Mouse (Mus musculus) retina, postnatal 7 days (tissue): ENCODE data around the gene Ak7.

Source experiments
- DNase-seq: peaks from one replicate; pipeline ENCODE4 v3.0.0-alpha.2; 2012; ENCODE audit warnings: low read depth, low spot score

The Ak7 gene

GRCm38 (mm10) chr12:105786113-105786512 is 80.3 kb downstream of the Ak7 start:
- DNase-seq: no peak

- DNase-seq: no peak
Observed at GRCm38 (mm10) chr12:105787626-105788025, 81.8 kb downstream of the Ak7 start.

GRCm38 (mm10) chr12:105789885-105790284 is 84.1 kb downstream of the Ak7 start:
- no peak for DNase-seq

- no peak for DNase-seq
Observed at GRCm38 (mm10) chr12:105794896-105795295, 89.1 kb downstream of the Ak7 start.

- no peak for DNase-seq
Observed at GRCm38 (mm10) chr12:105798001-105798400, 92.2 kb downstream of the Ak7 start.

- no peak for DNase-seq
Observed at GRCm38 (mm10) chr12:105805790-105806189, 100.0 kb downstream of the Ak7 start.

- DNase-seq: no peak
Observed at GRCm38 (mm10) chr12:105806205-105806604, 100.4 kb downstream of the Ak7 start.

- DNase-seq: no peak
Observed at GRCm38 (mm10) chr12:105807416-105807815, 101.6 kb downstream of the Ak7 start.

- no peak for DNase-seq
Observed at GRCm38 (mm10) chr12:105808945-105809344, 103.2 kb downstream of the Ak7 start.

GRCm38 (mm10) chr12:105810608-105811007 is 104.8 kb downstream of the Ak7 start:
- no peak for DNase-seq

GRCm38 (mm10) chr12:105813957-105814356 is 108.2 kb downstream of the Ak7 start:
- DNase-seq: no peak

GRCm38 (mm10) chr12:105823472-105823871 is 117.7 kb downstream of the Ak7 start:
- DNase-seq: no peak

GRCm38 (mm10) chr12:105824743-105825142 is 119.0 kb downstream of the Ak7 start:
- no peak for DNase-seq

GRCm38 (mm10) chr12:105825266-105825665 is 119.5 kb downstream of the Ak7 start:
- no peak for DNase-seq
